Mouse (Mus musculus) ES-E14 (cell line): ENCODE measurements at regions not wholly inside any gene's neighbourhood (a gene's known extent, or its start where the extent isn't known, plus 50 kb on each side); places are given as distances from the start of the nearest gene placed in this dataset.

Experiments
- HCFC1 ChIP-seq: IDR thresholded peaks from 2 replicates; pipeline ENCODE4 v1.6.1; 2012; ENCODE audit warnings: low read length, inconsistent platforms, borderline replicate concordance; ENCODE audit not compliant: insufficient read depth
- MAFK ChIP-seq: IDR thresholded peaks from 2 replicates; pipeline ENCODE4 v1.6.1; 2014; ENCODE audit warnings: mild to moderate bottlenecking, low read depth, low read length, inconsistent platforms; ENCODE audit not compliant: insufficient read depth
- ZC3H11A ChIP-seq: IDR thresholded peaks from 2 replicates; pipeline ENCODE4 v1.6.1; 2012; ENCODE audit warnings: low read depth, mild to moderate bottlenecking, inconsistent platforms, low read length, borderline replicate concordance
- ZNF384 ChIP-seq: IDR thresholded peaks from 2 replicates; pipeline ENCODE4 v1.6.1; 2012; ENCODE audit warnings: low read depth, low read length, inconsistent platforms

DNA sequence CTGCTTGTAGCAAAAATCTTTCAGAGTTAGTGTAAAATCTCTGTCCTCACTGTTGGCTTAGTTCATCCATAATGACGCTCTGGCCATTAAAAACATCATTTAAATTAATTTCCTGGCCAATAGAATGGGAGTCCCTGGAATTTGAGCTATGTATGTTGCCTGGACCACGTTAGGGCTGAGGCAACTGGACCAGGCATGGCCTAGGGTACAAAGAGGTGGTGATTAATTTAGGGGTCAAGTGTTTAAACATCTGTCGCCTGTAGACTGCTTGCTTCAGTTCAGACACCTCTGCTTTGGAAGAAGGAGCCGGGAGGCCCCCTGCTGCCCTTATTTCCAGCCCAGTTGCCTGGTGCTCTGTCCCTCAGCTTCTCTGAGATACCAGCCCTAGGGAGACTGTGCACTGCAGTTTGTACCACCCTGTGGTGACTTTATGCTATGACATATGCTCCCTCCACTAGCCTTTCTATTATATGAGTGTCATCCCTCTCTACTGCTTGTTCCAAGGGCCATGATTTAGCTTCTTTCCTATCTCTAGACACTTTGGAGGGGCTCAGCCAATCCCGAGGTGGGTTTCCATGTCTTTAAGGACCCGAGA is 83.5 kb downstream of the En1 start:
- TF ChIP-seq MAFK (no peak), HCFC1 (no peak), ZNF384 (no peak), ZC3H11A (no peak)
